Mouse (Mus musculus): ENCODE data around the gene Foxl1. TPM values are rescaled to one million over a fixed set of nuclear protein-coding genes. Genes with fewer than 3 reads are reported as not detected.

Gene Foxl1
- 0.05 and 0.07 TPM in 2 replicates for polyA plus RNA-seq (2012; rRNA removed)

DNA sequence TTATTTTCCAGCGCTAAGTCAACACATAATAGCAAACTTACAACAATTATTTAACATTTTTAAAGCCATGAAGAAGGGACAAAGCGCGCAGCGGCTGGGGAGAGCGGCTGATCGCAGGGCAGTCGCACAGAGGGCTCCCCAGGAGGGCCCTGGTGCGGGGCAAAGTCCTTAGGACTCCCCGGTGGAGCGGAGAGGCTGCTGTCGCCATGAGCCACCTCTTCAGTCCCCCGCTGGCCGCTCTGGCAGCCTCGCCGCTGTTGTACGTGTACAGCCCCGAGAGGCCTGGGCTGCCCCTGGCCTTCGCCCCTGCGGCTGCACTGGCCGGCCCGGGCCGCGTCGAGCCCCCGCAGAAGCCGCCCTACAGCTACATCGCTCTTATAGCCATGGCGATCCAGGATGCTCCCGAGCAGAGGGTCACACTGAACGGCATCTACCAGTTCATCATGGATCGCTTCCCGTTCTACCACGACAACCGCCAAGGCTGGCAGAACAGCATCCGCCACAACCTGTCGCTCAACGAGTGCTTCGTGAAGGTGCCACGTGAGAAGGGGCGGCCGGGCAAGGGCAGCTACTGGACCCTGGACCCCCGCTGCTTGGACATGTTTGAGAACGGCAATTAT lies at the start of gene Foxl1:
TSS of gene Foxl1 (plus strand) at position 185 of the 620 bp plus-strand sequence.
- DNase-seq (ENCODE audit: low read depth) = no peak

DNA sequence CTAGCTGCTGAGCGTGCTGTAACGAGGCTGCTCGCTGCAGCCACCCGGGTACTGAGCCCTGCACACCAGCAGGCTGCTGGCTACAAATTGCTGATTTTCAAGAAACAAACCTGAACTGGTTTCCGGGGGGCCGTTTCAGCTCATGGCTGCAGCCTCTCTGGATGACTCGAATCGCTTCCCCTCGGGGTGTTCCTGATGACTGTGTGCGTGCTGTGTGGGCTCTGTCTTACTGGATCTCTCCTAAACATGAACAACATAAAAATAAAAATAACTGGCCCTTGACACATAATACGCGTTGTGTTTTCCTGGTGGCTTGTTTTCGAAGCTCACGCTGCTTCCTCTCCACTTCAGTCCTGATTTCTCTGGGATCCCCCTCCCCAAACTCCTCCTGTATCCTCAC lies 49.0 kb upstream of the Foxl1 start:
- no peak for DNase-seq (ENCODE audit: low read depth)

DNA sequence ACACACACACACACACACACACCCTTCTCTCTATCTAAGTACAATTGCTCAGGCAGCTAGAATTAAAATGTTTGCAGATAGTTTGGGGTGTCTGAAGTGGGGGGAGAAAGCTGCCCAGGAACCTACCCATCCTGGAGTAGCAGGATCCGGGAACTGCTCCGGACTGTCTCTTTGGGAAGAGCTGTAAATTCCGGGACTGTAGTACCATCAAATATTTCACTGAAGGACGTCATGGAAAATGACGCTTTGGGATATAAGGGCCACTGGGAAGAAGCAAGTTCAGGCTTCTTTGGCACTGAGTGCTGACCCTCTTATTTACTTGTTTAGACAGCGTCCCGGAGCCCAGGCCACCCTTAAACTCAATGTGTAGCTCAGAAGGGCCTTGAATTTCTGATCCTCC lies 48.5 kb upstream of the Foxl1 start:
- DNase-seq (ENCODE audit: low read depth) = no peak

DNA sequence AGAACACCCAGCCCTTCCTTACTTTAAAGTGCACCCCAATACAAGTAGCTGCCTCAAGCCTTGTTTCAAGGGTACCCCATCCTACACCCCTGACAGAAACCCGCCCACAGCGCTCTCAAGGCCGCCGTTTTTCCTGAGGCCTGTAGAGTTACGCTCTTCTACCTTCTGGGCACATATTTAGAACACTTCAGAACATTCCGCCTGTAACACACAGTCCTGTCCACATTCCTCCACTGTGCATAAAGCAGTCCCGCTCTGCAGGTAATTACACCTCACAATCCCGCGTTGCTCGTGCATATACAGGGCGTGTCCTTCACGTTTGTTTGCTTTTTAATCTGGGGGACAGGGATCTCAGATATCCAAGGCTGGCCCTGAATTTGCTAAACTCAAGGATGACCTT lies 47.8 kb upstream of the Foxl1 start:
- DNase-seq (ENCODE audit: low read depth) = no peak

DNA sequence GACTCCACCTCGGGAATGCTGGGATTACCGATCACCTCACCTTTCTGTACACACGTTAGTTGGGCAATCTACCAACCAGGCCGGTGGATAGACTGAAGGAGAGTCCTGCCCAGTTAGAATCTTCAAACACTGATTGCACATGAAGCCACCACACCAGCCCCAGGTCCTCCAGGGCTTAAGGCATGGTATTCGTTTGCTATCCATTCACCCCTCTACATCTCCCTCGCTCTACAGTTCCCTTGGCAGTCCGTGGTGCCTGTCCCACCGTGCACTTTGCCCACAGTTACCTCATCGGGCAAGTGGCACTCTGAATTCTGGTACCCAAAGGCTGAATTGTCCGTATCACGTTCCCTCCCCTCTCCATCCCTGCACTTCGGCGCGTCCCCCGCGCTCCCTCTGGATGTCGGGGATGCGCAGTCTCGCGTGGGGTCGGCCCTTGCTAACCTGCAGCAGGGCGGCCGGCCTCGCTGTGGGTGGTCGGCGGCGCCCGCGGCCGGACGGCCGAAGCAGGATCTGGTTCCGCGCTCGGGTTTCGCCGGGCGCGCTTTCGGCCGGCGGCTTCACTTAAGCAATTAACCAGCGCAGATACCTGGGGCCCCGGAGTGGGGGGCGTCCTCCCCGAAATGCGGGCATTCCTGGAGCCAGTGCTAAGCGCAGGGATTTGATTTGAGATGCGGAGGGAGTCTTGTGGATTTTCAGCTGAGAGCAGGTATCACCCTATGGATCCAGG lies 47.2 kb upstream of the Foxl1 start:
- DNase-seq (ENCODE audit: low read depth) = no peak

DNA sequence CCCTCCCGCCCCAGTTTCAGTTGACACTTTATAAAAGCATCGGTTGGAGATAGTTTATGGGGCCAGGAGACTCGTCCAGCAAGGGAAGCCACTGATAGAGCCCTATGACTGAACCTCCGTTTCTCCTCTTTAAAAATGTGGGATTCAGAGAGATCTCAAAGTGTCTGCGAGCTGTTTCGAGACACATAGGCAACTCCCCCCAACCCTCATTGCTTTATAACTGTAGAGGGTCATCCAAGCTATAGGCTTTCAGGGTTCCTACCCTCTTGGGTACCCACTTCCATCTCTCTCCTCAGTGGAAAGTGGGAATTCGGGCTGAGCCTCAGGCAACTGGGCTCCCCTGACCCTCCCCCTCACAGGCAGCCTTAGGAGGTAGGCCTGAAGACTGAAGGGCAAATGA lies 46.3 kb upstream of the Foxl1 start:
- no peak for DNase-seq (ENCODE audit: low read depth)

DNA sequence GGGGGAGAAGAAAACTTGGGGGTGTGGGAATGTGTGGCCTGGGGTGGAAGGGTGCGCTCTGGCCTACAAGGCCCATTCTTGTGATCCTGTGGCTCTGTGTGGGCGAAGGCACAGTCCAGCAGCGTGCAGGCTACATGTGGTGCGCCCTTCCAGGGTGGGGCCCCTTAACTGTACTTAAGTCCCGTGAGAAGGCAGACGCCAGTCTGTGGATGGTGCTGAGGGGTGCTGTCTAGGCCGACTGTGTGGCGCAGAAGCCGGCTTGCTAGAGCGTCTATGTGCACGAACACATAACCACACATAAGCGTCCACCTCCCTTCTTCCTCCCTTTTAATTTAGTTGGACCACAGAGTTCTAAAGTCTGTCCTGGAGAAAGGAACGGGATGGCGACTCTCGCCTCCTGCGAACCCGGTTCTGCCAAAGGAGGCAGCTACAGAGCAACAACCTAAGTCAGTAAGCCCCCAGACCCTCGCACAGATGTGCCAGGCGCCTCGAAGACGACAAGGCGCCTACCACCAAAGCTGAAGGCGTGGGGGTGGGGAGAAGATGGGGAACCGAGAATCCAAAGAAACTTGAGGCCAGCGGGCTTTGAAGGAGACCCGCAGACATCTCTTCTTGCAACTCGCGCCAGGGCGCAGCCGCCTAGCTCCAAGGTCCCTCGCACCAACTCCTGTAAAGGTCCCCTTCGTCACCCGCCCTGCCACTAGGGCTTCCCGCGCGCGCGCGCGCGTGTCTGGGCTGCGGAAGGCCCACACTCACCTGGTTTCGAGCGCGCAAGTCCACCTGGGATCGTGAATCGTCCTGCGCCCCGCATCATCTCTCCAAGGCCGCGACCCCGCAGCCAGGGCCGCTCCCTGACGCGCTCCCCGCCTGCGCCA lies 45.3 kb upstream of the Foxl1 start:
- DNase-seq (ENCODE audit: low read depth) = no peak

DNA sequence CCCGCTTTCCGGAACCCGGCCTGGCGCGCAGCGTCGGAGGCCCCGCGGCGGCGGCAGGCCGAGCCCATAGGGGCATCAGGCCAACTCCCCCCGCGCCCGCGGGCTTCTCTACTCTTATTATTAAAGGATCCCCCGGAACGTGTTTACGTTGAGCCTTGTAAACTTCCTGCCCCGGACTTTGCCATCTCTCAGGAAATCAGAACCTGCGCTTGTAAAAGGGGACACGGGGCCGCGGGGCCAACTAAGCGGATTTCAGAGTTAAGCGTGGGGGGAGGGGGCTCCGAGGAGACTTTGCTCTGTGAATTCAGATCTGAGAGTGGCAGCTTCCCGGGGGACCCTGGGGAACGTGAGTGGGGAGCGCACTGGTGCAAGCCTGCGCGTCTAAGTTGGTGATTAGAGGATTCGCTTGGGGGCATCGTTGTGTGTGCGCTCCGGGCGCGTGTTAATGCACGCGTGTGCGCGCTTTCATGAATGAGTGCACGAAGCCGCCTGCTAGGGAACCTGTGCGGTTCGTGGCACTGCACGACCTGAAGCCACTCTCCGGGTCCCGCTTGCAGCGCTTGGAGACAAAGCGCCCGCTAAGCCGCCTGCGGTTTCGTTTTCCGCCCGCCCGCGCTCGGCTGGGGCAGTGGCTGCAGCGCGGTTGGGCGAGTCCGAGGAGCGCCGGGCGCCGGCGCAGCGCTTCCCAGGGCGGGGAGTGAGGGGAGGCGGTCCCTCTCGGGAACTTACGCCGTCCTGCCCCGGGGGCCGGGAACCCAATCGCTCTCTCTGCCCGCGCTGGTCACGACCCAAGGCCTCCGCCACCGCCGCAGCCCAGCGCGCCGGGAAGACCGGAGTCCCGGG lies 44.4 kb upstream of the Foxl1 start:
- no peak for DNase-seq (ENCODE audit: low read depth)

DNA sequence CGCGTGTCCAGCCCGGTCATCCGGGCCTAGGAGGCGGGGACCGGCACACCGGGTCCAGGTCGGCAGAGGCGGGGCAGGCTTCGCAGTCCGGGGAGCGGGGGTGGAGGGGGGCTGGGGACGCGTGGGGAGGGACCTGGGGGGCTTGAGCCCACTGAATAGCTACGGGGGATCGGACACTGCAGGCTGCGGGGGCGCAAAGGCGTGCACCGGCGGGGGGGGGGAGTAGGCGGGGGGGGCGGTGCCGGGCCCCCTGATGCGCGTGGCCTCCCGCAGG lies 43.9 kb upstream of the Foxl1 start:
- DNase-seq (ENCODE audit: low read depth) = no peak

DNA sequence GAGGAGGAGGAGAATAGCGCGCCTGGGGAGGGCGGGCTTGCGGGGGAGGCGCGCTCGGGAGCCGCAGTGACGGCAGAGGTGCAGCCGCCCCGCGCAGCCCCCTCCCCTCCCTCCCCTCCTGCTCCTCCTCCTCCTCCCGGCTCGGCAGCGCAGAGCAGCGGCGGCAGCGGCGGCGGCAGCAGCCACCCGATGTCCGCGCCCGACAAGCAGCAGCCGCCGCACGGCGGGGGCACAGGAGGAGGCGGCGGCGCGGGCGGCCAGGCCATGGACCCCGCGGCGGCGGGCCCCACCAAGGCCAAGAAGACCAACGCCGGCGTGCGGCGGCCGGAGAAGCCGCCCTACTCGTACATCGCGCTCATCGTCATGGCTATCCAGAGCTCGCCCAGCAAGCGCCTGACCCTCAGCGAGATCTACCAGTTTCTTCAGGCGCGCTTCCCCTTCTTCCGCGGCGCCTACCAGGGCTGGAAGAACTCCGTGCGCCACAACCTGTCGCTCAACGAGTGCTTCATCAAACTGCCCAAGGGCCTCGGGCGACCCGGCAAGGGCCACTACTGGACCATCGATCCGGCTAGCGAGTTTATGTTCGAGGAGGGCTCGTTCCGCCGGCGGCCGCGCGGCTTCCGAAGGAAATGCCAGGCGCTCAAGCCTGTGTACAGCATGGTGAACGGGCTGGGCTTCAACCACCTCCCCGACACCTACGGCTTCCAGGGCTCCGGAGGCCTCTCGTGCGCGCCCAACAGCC lies 43.4 kb upstream of the Foxl1 start, which contains the start of gene Foxf1:
TSS of gene Foxf1 (plus strand) at position 177 of the 742 bp plus-strand sequence.
- DNase-seq (ENCODE audit: low read depth) = no peak

DNA sequence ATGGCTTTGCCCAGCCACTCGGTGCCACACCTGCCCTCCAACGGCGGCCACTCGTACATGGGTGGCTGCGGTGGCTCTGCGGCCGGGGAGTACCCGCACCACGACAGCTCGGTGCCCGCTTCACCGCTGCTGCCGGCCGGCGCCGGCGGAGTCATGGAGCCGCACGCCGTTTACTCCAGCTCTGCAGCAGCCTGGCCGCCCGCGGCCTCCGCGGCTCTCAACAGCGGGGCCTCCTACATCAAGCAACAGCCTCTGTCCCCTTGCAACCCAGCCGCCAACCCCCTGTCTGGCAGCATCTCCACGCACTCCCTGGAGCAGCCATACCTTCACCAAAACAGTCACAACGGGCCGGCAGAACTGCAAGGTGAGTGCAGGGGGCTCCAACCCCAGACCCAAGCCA lies 42.7 kb upstream of the Foxl1 start:
- no peak for DNase-seq (ENCODE audit: low read depth)

DNA sequence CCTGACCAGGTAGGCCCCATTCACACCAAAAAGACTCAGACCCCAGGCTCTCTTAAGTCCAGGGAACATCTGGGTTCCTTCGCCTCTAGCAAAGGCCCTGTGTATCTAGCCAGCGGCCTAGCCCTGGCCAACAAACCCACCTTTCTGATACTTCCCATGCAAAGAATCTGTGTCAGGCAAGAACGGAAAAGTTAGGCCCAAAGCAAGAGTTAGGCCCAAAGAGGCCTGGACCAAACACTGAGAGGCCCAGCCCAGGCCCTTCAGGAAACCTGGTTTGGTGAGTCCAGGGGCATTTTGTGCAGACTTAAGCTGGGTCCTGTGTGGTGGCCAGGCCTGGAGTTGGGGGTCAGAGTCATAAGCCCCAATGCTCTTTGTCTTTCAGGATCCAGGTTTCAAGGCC lies 42.2 kb upstream of the Foxl1 start:
- DNase-seq (ENCODE audit: low read depth) = no peak

DNA sequence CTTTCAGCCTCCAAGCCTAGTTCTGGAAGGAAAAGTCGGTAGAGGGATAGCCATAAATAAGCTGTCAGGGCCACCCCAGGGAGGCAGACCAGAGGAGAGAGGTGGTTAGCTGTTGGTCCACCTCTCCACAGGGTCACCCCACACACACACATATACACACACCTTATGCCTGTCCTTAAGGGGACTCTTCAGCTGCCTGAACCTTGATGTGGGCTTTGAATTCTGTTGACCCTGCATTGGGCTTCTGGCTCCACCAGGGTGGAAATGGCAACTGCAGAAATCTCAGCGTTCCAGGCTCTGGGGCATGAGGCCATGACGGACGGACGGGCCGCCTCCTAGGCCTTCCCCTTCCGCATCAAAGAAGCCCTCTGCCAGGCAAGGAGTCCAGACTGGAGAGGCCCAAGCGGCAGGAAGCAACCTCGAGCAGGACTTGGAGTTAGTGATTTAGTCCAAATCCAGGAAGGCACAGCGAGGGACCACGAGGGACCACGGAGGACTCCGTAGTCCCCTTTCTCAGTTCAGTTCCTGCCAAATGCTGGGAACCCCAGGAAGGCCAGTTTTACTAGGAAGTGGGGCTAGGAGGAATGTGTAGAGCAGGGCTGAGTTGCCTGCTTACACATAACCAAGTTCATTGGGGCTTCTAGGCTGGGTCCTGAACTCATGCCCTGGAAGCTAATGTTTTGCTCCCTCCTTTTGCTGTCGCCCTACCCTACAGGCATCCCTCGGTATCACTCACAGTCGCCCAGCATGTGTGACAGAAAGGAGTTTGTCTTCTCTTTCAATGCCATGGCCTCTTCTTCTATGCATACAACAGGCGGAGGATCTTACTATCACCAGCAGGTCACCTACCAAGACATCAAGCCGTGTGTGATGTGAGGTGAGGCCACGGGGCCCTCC lies 41.5 kb upstream of the Foxl1 start:
- DNase-seq (ENCODE audit: low read depth) = no peak

DNA sequence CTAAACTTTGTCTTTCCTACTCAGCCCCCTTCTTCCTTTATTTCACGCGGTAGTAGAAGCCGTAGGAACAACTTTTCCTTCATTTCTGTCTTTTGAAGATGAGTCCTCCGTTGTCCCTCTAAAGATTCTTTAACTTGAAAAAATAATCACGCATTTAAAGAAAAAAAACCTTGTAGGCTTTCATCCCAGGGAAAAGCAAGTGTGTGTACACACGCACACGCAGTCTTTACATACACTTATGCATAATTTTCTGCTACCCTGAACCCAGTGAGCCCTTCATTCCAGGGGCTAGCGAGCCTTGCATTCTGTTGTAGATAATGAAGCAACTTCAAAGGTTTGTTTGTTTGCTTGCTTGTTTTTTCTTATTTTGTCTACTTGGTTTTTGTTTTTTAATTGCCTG lies 39.5 kb upstream of the Foxl1 start:
- DNase-seq (ENCODE audit: low read depth) = no peak

DNA sequence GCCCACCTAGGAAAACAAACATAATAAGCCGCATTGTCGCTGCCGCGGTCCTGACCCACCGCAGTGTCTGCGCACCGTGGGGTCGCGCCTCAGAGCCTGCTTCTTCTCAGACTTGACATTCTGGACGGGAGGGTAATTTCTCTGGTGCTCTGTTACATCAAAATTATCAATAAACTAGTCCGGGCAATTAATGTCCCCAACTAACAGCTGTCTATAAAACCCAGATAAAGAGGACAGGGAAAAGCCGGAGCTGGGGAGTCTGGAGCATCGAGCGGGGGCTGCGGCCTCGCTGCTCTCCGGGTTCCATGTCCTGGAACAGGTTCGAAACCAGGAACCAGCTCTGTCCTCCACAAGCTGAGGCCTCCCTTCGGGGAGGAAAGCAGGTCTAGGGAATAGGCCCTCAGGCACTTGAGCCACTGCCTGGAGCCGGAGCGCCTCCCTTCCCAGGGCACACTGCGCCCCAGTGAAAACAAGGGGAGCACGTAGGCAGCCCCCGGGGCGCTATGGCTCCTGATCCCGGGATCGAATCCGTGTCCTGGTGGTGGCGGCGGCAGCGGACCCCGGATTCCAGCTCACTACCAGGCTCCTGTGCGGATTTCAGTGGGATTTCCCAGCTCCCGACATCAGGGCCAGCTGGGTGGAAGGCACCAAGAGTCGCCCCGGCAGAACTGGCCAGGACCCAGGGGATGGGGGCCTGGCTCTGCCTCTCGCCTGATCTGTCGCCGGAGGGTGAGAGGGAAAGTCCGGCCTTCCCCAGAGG lies 38.7 kb upstream of the Foxl1 start:
- no peak for DNase-seq (ENCODE audit: low read depth)

DNA sequence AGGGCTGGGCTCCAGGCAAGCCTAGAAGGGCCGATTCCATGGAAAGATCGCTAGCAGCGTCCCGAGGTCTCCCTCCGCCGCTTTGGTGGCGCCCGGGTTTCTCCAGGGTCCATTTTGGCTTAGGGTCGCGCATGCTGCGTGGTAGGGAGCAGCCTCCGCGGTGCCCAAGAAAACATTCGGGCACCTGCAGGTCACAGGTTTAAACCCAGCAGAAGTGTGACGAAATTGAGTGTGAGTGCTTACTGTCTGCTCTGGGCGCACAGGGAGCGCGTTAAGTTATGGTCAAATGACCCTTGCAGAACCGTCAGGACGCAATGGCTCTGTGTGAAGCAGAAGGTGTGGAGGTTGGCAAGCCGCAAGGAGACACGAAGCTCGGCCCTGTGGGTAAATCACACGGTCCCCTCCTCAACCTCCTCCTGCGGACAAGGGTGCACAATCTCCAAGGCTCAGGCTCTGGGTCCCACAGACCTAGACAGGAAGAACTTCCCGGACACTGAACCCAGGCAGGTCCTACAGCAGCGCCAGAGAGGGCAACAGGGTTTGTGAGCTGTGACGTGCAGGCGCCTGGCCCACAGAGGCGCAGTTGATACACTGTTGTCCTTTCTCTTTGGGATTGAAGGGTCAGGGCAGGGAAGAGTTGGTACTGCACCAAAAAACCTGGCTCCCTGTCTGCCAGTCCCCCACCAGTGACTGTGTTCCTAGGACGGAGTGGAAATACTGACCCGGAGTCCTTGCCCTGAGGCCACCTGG lies 37.9 kb upstream of the Foxl1 start:
- no peak for DNase-seq (ENCODE audit: low read depth)

DNA sequence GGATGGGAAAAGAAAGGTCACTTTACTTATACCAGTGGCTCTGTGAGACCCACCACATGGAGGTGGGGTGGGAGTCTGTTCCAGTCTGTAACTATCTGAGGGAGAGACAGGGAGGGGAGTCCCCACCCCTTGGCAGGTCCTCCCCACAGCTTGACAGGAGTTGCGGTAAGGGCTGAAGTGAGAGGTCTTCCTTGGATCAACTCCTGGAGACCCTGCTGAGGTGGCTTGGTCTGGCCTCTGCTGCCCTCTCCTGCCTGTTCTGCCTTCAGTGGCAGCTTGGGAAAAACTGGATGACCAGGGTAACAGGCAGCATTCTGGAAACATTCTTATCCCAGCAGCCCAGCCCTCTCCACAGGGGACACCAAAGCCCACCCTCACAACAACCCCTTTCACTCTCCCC lies 37.0 kb upstream of the Foxl1 start:
- no peak for DNase-seq (ENCODE audit: low read depth)

DNA sequence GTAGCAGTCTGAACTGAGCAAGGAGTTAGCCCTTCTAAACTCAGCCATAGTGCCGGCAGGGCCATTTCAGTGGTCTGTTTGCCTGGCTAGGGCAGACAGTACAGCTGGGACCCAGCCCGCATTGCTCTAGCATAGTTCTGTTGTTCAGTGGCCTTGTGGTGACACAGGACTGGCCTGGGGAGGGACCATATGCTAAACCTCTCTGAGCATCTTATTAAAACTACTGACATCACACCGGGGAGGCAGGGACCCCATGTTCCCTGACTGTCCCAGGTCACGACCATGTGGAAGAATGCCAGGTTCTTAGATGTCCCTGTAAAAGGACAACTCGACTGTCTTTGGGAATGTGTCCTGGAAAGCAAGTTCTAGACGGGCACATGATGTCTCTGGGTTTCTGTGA lies 35.6 kb upstream of the Foxl1 start:
- no peak for DNase-seq (ENCODE audit: low read depth)

DNA sequence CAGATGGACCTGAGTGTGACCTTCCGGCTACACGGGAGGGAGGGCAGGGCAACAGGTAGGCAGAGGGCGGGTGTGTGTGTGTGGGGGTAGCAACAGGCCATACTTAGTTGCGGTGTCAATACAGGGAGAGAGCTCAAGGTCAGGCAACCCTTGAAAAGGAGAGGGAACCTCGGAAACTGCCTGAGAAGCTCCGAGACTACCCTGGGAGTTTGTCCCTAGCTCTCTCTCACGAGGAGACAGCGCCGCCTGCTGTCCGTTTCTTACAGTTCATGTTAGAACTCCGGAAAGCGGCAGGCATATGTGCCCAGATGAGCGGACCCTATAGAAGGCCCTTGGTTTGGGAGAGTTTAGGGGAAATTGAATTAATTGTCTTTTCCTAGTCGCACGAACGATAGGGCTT lies 35.1 kb upstream of the Foxl1 start:
- DNase-seq (ENCODE audit: low read depth) = no peak
